Mouse (Mus musculus): Measurements from ENCODE around the gene Lrrc45. TPM values are rescaled to one million over a fixed set of nuclear protein-coding genes. Genes with fewer than 3 reads are reported as not detected.

Gene Lrrc45
- total RNA-seq, 4 experiments from 2014 or later = 26.1 to 57.9 (median 42.3) TPM

Other genes starting within 250 kb of the Lrrc45 start
- gene Arl16, start 246.3 kb upstream of the Lrrc45 start, total RNA-seq (2022) = 10 to 100 TPM; 22.8 to 38.7 (median 29.5) TPM
- 10 to 100 TPM; 77.6 to 95.8 (median 90.1) TPM for gene Mrpl12, start 229.3 kb upstream of the Lrrc45 start, total RNA-seq (2022)
- 100 to 1,000 TPM; 121 to 174 (median 163) TPM for gene Slc25a10, start 222.1 kb upstream of the Lrrc45 start, total RNA-seq (2022)
- gene Gcgr, start 183.2 kb upstream of the Lrrc45 start, total RNA-seq (2022) = 1 to 10 TPM in 3 of 4 experiments, under 1 TPM in 1; 0.87 to 4.0 (median 2.3) TPM
- 10 to 100 TPM; 62.9 to 67.8 (median 65.3) TPM for gene Mcrip1, start 164.2 kb upstream of the Lrrc45 start, total RNA-seq (2022)
- 1 to 10 TPM in 3 of 4 experiments, under 1 TPM in 1; 0.78 to 2.8 (median 1.2) TPM for gene Ppp1r27, start 162.8 kb upstream of the Lrrc45 start, total RNA-seq (2022)
- 100 to 1,000 TPM; 439 to 580 (median 550) TPM for gene P4hb, start 140.7 kb upstream of the Lrrc45 start, total RNA-seq (2022)
- 100 to 1,000 TPM; 356 to 389 (median 365) TPM for gene Arhgdia, start 132.3 kb upstream of the Lrrc45 start, total RNA-seq (2022)
- 100 to 1,000 TPM in 1 of 4 experiments, 10 to 100 TPM in 3; 52.1 to 102 (median 72.7) TPM for gene Alyref, start 115.6 kb upstream of the Lrrc45 start, total RNA-seq (2022)
- gene Anapc11, start 115.5 kb upstream of the Lrrc45 start, total RNA-seq (2022) = 100 to 1,000 TPM in 2 of 4 experiments, 10 to 100 TPM in 2; 90.3 to 112 (median 98.6) TPM
- 1 to 10 TPM in 2 of 4 experiments, not detected in 2; 1.3 to 2.1 TPM for gene Npb, start 105.4 kb upstream of the Lrrc45 start, total RNA-seq (2022)
- gene Pcyt2, start 96.0 kb upstream of the Lrrc45 start, total RNA-seq (2022) = 100 to 1,000 TPM; 201 to 310 (median 259) TPM
- 10 to 100 TPM; 61.1 to 97.1 (median 75.7) TPM for gene Sirt7, start 88.7 kb upstream of the Lrrc45 start, total RNA-seq (2022)
- gene Mafg, start 80.3 kb upstream of the Lrrc45 start, total RNA-seq (2022) = 10 to 100 TPM; 53.2 to 74.4 (median 69.7) TPM
- gene Pycr1, start 70.2 kb upstream of the Lrrc45 start, total RNA-seq (2022) = 1 to 10 TPM in 3 of 4 experiments, under 1 TPM in 1; 0.73 to 2.0 (median 1.3) TPM
- gene Myadml2, start 65.8 kb upstream of the Lrrc45 start, total RNA-seq (2022) = 1 to 10 TPM in 1 of 4 experiments, under 1 TPM in 2, not detected in 1; 0.65 to 1.2 (median 0.81) TPM
- 1 to 10 TPM; 5.1 to 9.0 (median 7.2) TPM for gene Notum, start 52.8 kb upstream of the Lrrc45 start, total RNA-seq (2022)
- gene Aspscr1, start 41.0 kb upstream of the Lrrc45 start, total RNA-seq (2022) = 100 to 1,000 TPM; 101 to 108 (median 106) TPM
- gene Cenpx, start 187 bp upstream of the Lrrc45 start, total RNA-seq (2022) = 10 to 100 TPM; 49.3 to 61.7 (median 55.7) TPM
- 10 to 100 TPM; 11.1 to 23.9 (median 15.9) TPM for gene Rac3, start 7.5 kb downstream of the Lrrc45 start, total RNA-seq (2022)
- 100 to 1,000 TPM in 2 of 4 experiments, 10 to 100 TPM in 2; 41.6 to 142 (median 76.2) TPM for gene Dcxr, start 13.4 kb downstream of the Lrrc45 start, total RNA-seq (2022)
- 10 to 100 TPM in 1 of 4 experiments, 1 to 10 TPM in 3; 4.8 to 11.4 (median 6.5) TPM for gene Cbr2, start 18.2 kb downstream of the Lrrc45 start, total RNA-seq (2022)
- 10 to 100 TPM in 3 of 4 experiments, 1 to 10 TPM in 1; 9.3 to 13.1 (median 11.6) TPM for gene Hmga1b, start 48.9 kb downstream of the Lrrc45 start, total RNA-seq (2022)
- 10 to 100 TPM; 17.3 to 21.4 (median 20.5) TPM for gene Rfng, start 70.3 kb downstream of the Lrrc45 start, total RNA-seq (2022)
- 100 to 1,000 TPM; 138 to 150 (median 147) TPM for gene Gps1, start 70.3 kb downstream of the Lrrc45 start, total RNA-seq (2022)
- gene Dus1l, start 82.5 kb downstream of the Lrrc45 start, total RNA-seq (2022) = 10 to 100 TPM; 62.8 to 71.6 (median 70.5) TPM
- 1,000 to 10,000 TPM in 1 of 4 experiments, 100 to 1,000 TPM in 3; 300 to 1,377 (median 701) TPM for gene Fasn, start 110.6 kb downstream of the Lrrc45 start, total RNA-seq (2022)
- gene Ccdc57, start 218.9 kb downstream of the Lrrc45 start, total RNA-seq (2022) = 10 to 100 TPM in 3 of 4 experiments, 1 to 10 TPM in 1; 9.9 to 24.5 (median 15.1) TPM
- 1 to 10 TPM in 3 of 4 experiments, under 1 TPM in 1; 0.55 to 1.7 (median 1.5) TPM for gene Slc16a3, start 234.6 kb downstream of the Lrrc45 start, total RNA-seq (2022)